Mouse (Mus musculus): ENCODE measurements at regions not wholly inside any gene's neighbourhood (a gene's known extent, or its start where the extent isn't known, plus 50 kb on each side); places are given as distances from the start of the nearest gene placed in this dataset.

- no peak for ATAC-seq (replicated peaks; ENCODE audit: poor library complexity)
Observed at GRCm38 (mm10) chr10:95034566-95034965, 89.9 kb upstream of the Plxnc1 start.

GRCm38 (mm10) chr10:95032760-95033716, 88.4 kb upstream of the Plxnc1 start:
- peak; percentile 73 for ATAC-seq (replicated peaks; ENCODE audit: poor library complexity)

- no peak for ATAC-seq (replicated peaks; ENCODE audit: poor library complexity)
Observed at GRCm38 (mm10) chr10:95031371-95031770, 86.7 kb upstream of the Plxnc1 start.

GRCm38 (mm10) chr10:95030801-95031200, 86.2 kb upstream of the Plxnc1 start:
- no peak for ATAC-seq (replicated peaks; ENCODE audit: poor library complexity)

- ATAC-seq (replicated peaks; ENCODE audit: poor library complexity): no peak
Observed at GRCm38 (mm10) chr10:95029554-95029953, 84.9 kb upstream of the Plxnc1 start.

- ATAC-seq (replicated peaks; ENCODE audit: poor library complexity): no peak
Observed at GRCm38 (mm10) chr10:95025569-95026327, 81.1 kb upstream of the Plxnc1 start.

GRCm38 (mm10) chr10:95021209-95021608, 76.6 kb upstream of the Plxnc1 start:
- ATAC-seq (replicated peaks; ENCODE audit: poor library complexity): no peak

GRCm38 (mm10) chr10:95016896-95017295, 72.3 kb upstream of the Plxnc1 start:
- ATAC-seq (replicated peaks; ENCODE audit: poor library complexity): peak; percentile 31; the same call in 1 of the 2 replicates

- no peak for ATAC-seq (replicated peaks; ENCODE audit: poor library complexity)
Observed at GRCm38 (mm10) chr10:95015298-95015951, 70.8 kb upstream of the Plxnc1 start.

GRCm38 (mm10) chr10:95013946-95014345, 69.3 kb upstream of the Plxnc1 start:
- ATAC-seq (replicated peaks; ENCODE audit: poor library complexity): no peak

GRCm38 (mm10) chr10:95013213-95013915, 68.7 kb upstream of the Plxnc1 start:
- ATAC-seq (replicated peaks; ENCODE audit: poor library complexity): no peak

GRCm38 (mm10) chr10:95010333-95010732, 65.7 kb upstream of the Plxnc1 start:
- ATAC-seq (replicated peaks; ENCODE audit: poor library complexity): peak; percentile 71

- peak; percentile 47 for ATAC-seq (replicated peaks; ENCODE audit: poor library complexity)
Observed at GRCm38 (mm10) chr10:95009081-95009480, 64.4 kb upstream of the Plxnc1 start.

GRCm38 (mm10) chr10:95004065-95004763, 59.6 kb upstream of the Plxnc1 start:
- ATAC-seq (replicated peaks; ENCODE audit: poor library complexity): no peak

GRCm38 (mm10) chr10:95003621-95004020, 59.0 kb upstream of the Plxnc1 start:
- ATAC-seq (replicated peaks; ENCODE audit: poor library complexity): no peak

GRCm38 (mm10) chr10:95001650-95002049, 57.0 kb upstream of the Plxnc1 start:
- ATAC-seq (replicated peaks; ENCODE audit: poor library complexity): no peak

- no peak for ATAC-seq (replicated peaks; ENCODE audit: poor library complexity)
Observed at GRCm38 (mm10) chr10:94999716-95000115, 55.1 kb upstream of the Plxnc1 start.

Measured in megakaryocyte progenitor cell, adult 5-6 weeks (primary cell).